Mouse (Mus musculus): Measurements from ENCODE around the gene Birc6.

GRCm38 (mm10) chr17:74501085-74501484 lies 27.0 kb upstream of the Birc6 start:
- no peak for TF ChIP-seq CTCF (IDR thresholded peaks at IDR 0.05; ENCODE audit: low read depth)
- TF ChIP-seq EP300 (IDR thresholded peaks at IDR 0.05; ENCODE audit: low read depth), result no peak

Measured in liver, postnatal 0 days (tissue).